Mouse (Mus musculus) thymus, adult 2 months (tissue): Measurements from ENCODE around the gene Krt15.

ENCODE experiments used
- CTCF ChIP-seq: fragments of 200-500 bp; IDR thresholded peaks from 2 replicates; pipeline ENCODE4 v1.5.1; 2012; ENCODE audit warnings: mild to moderate bottlenecking, control low read depth, low read length, moderate library complexity, borderline replicate concordance; ENCODE audit not compliant: control insufficient read depth, poor library complexity, insufficient read depth; ENCODE audit errors: extremely low read depth
- POLR2A ChIP-seq: fragments of 200-500 bp; IDR thresholded peaks from 2 replicates; pipeline ENCODE4 v1.6.1; 2012; ENCODE audit warnings: mild to moderate bottlenecking, low read length, control low read depth, moderate library complexity; ENCODE audit not compliant: control insufficient read depth, poor library complexity, insufficient read depth; ENCODE audit errors: extremely low read depth

- TF ChIP-seq CTCF (no peak), POLR2A (no peak)
Measured at GRCm38 (mm10) chr11:100124901-100125300, 10.8 kb downstream of the Krt15 start.
